Mouse (Mus musculus) fat pad, adult 2 months (tissue): ENCODE data around the gene Ror1.

Experiments
- DNase-seq: peaks from one replicate; pipeline ENCODE4 v3.0.0-alpha.2; 2011; ENCODE audit warnings: low read depth, low spot score; ENCODE audit errors: extremely low read depth

Gene Ror1

GRCm38 (mm10) chr4:100298566-100298965 is 203.0 kb downstream of the Ror1 start:
- no peak for DNase-seq

- DNase-seq = no peak
Measured at GRCm38 (mm10) chr4:100300171-100300570, 204.6 kb downstream of the Ror1 start.

DNA sequence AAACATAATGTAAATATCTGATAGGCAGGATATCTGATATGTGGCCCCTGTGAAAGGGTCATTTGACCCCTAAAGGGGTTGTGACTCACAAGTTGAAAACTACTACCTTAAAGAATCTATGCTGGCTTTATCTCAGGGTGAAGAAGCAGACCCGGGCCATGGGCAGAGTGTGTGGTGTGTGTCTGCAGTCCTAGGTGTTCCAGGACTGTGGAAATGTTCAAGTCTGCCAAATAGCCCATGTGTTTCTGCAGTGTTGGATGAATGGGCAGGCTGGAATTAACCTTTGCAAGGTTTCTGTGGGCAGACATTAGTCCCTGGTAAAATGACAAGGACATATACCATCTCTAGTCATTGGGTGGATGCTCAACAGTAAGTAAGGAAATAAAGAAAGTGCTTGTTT is 205.8 kb downstream of the Ror1 start:
- no peak for DNase-seq

- no peak for DNase-seq
Measured at GRCm38 (mm10) chr4:100307365-100307764, 211.8 kb downstream of the Ror1 start.

GRCm38 (mm10) chr4:100311775-100312537 is 216.4 kb downstream of the Ror1 start:
- DNase-seq = no peak

- DNase-seq = no peak
Measured at GRCm38 (mm10) chr4:100315066-100315465, 219.5 kb downstream of the Ror1 start.

GRCm38 (mm10) chr4:100321758-100322157 is 226.2 kb downstream of the Ror1 start:
- DNase-seq = peak; percentile 84

DNA sequence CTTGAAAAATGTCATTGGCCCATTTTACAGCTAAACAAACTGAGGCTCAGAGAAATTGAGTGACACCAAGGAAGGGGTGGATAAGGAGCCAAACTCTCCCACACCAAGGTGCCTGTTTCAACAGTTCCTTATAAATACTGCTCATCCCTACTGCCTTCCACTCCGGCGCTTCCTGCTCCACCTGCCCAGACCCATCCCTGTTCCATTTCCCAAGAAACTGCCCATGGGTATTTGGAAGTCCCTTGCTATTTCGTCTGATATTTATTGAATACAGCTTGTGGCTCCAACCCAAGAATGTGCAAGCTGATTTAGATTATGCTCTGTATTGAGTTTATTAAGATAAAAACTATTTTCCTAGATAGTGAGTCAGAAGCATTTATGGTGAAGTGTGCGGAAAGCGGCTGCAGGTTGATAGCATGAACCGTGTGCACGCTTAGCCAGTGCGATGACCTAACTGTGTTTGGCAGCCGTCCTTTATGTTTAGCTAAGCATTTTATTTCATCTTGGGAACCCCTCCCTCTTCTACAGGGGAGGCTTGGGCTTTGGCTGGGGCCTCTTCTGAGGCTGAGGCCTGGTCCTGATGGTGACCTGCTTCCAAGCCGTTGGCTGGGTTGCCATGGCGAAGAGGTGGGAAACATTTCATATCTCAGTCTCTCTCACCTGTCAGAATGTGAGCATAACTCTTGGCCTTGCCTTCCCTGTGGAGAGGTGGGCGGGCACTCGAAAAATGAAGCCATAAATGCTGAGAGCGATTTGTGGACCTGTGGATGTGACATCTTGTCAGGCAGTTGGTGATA is 229.3 kb downstream of the Ror1 start:
- peak; percentile 90 for DNase-seq

- DNase-seq = no peak
Measured at GRCm38 (mm10) chr4:100328361-100328970, 232.9 kb downstream of the Ror1 start.

- no peak for DNase-seq
Measured at GRCm38 (mm10) chr4:100335168-100335567, 239.6 kb downstream of the Ror1 start.

GRCm38 (mm10) chr4:100347791-100348190 is 252.2 kb downstream of the Ror1 start:
- no peak for DNase-seq

- peak; percentile 80 for DNase-seq
Measured at GRCm38 (mm10) chr4:100350106-100350795, 254.7 kb downstream of the Ror1 start.

DNA sequence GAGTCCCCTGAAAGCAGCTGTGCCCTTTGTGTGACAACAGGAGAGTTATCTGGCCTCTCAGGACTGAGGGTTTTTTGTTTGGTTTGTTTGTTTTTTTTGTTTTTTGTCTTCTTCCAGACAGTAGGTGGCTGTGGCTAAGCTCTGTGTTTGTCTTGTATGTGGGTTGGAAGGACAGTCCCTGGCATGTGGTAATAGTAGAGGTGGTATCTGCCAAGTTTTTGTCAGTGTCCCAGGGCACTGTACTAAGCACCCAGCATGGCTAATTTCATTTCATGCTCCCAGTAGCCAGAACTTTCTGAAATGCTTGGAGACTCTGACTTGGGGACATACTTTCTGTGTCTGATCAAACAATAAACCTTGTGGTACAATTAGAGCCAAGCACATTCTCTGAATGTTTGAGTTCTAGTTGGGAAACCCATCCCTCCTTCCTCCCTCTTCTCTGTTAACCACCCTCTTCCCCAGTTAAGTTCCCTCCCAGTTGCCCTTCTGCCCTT is 256.3 kb downstream of the Ror1 start:
- peak; percentile 86 for DNase-seq

- DNase-seq = peak; percentile 76
Measured at GRCm38 (mm10) chr4:100355566-100355965, 260.0 kb downstream of the Ror1 start.

GRCm38 (mm10) chr4:100357881-100358589 is 262.4 kb downstream of the Ror1 start:
- no peak for DNase-seq

GRCm38 (mm10) chr4:100363666-100364065 is 268.1 kb downstream of the Ror1 start:
- no peak for DNase-seq

GRCm38 (mm10) chr4:100368691-100369090 is 273.1 kb downstream of the Ror1 start:
- DNase-seq = no peak

- DNase-seq = no peak
Measured at GRCm38 (mm10) chr4:100369541-100370174, 274.1 kb downstream of the Ror1 start.

DNA sequence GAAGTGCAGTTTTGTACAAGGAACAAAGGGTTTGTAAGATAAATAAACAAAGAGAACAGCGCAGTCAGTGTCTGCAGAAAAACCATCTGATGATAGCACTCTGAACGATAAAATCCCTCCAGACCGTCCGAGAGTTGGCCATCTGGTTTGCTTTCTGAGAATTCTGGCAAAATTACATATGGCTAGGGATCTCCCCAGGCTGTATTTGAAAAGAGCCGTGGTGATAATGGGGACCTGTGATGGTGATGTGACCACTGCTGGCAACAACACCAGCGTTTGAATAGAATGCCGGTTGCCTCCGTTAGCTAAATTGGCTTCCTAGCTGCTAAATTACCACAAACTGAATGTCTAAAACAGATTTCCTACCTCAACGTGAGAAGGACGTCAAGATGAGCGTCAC is 277.2 kb downstream of the Ror1 start:
- no peak for DNase-seq

- no peak for DNase-seq
Measured at GRCm38 (mm10) chr4:100373780-100374179, 278.2 kb downstream of the Ror1 start.
